Comparison of ENCODE assay signal across 7 mouse cellular contexts in the genomic region with DNA sequence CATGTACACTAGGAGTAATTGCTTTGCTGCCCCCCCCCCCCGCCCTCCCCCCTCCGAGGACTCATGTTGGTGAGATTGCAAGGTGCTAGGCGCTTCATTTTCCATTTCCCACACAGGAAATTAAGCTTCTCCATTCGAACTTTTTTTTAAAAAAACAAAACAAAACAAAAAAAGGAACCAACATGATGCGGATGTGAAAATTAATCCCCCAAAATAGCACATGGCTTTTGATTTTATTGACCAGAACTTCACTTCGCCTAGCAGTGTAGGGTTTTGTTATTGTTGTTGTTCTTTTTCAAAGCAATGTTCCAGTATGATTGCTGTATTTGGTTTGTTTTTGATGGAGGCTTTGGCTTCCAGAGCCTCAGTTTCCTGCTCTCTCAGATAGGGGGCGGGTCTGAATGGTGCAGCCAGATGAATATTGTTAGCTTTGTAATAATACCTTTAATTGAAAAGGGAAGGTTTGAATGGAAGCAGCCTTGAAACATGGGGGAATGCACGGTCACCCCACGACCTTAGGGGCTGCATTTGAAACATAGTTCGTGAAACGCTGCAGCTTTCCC. TPM values are rescaled to one million over a fixed set of nuclear protein-coding genes. Genes with fewer than 3 reads are reported as not detected.
DNase-seq lines count a peak whose midpoint lies in the region; ATAC-seq and TF ChIP-seq lines count a peak whose summit lies in the region.

No protein-coding gene starts in this region.

- no peaks in the 10 kb centered on the region for H3K9me3 ChIP-seq in forebrain, embryonic 12.5 days
- no peaks in the 10 kb centered on the region for H3K9me3 ChIP-seq in liver, embryonic 14.5 days (ENCODE audit: control insufficient read depth, low read length)

- DNase-seq in thymus, postnatal 0 days (ENCODE audit: low spot score): peak; percentile 15
- no peak for DNase-seq in thymus, adult 18-20 months
- DNase-seq in liver, embryonic 14.5 days (ENCODE audit: low read depth in 3 of 3, low spot score in 3 of 3): no peak
- DNase-seq in thymus, postnatal 4 days: peak; percentile 14
- no peak for DNase-seq in layer of hippocampus, adult 9-11 months
- no peak for DNase-seq in adrenal gland, postnatal 14 days

- 0 out of 2 replicates have a peak, but pooled peaks have one; percentile 6 for TF ChIP-seq CTCF in liver, embryonic 14.5 days (IDR thresholded peaks at IDR 0.05; ENCODE audit: low read depth)

- H3K9ac ChIP-seq in forebrain, embryonic 12.5 days: peak overlapping the region; percentile 80
- H3K9ac ChIP-seq in liver, embryonic 14.5 days (replicated peaks): peak overlapping the region; percentile 87

- peak overlapping the region; percentile 80 for H3K4me3 ChIP-seq in forebrain, embryonic 12.5 days (replicated peaks)
- peak overlapping the region; percentile 71 to 72 for H3K4me3 ChIP-seq in liver, embryonic 14.5 days (ENCODE audit: insufficient read depth in 1 of 2, low read depth in 2 of 2, low read length in 2 of 2)

- peak overlapping the region; percentile 86 for H3K4me2 ChIP-seq in forebrain, embryonic 12.5 days
- peak overlapping the region; percentile 98 for H3K4me2 ChIP-seq in liver, embryonic 14.5 days (ENCODE audit: low read depth)

- peaks cover 41% of the 10 kb centered on the region for H3K4me1 ChIP-seq in forebrain, embryonic 12.5 days
- peaks cover 3 to 11% of the 10 kb centered on the region in 2 experiments for H3K4me1 ChIP-seq in liver, embryonic 14.5 days (replicated peaks; ENCODE audit: control insufficient read depth in 2 of 2, insufficient read depth in 2 of 2, low read length in 1 of 2)

- WGBS in forebrain, embryonic 12.5 days: 6% methylated on average over 11 of the region's 11 CpGs
- WGBS in liver, embryonic 14.5 days (ENCODE audit: insufficient replicate concordance): 10% methylated on average over 11 of the region's 11 CpGs

- peak overlapping the region; percentile 90 for H3K27ac ChIP-seq in forebrain, embryonic 12.5 days
- H3K27ac ChIP-seq in liver, embryonic 14.5 days: no peak overlapping the region; the same call in 1 of the 2 replicates

- H3K27me3 ChIP-seq in forebrain, embryonic 12.5 days: no peaks in the 10 kb centered on the region
- H3K27me3 ChIP-seq in liver, embryonic 14.5 days (ENCODE audit: control insufficient read depth, insufficient read depth, low read length): no peaks in the 10 kb centered on the region

- no peak for ATAC-seq in forebrain, embryonic 12.5 days (ENCODE audit: low FRiP score)
- ATAC-seq in liver, embryonic 14.5 days (ENCODE audit: insufficient read depth): no peak

- TF ChIP-seq EP300 in liver, embryonic 14.5 days (IDR thresholded peaks at IDR 0.05; ENCODE audit: low read depth): no peak

- H3K36me3 ChIP-seq in forebrain, embryonic 12.5 days (replicated peaks): no peaks in the 10 kb centered on the region
- no peaks in the 10 kb centered on the region for H3K36me3 ChIP-seq in liver, embryonic 14.5 days (replicated peaks; ENCODE audit: control insufficient read depth, insufficient read depth, low read depth)

RNA-seq across cellular contexts. Expression of a gene that starts 1.7 kb away (rescaled TPM):
- 9.8 and 12.3 TPM in 2 replicates for polyA plus RNA-seq in thymus, postnatal 0 days (2015; fragmentation: Nextera tagmentation; extraction: Ambion mirVana)
- 15.1 and 15.3 TPM in 2 replicates for polyA plus RNA-seq in forebrain, embryonic 12.5 days (2016; fragmentation: Nextera tagmentation; extraction: Ambion mirVana)
- polyA plus RNA-seq in liver, embryonic 14.5 days (2012; rRNA removed): 8.0 and 10.9 TPM in 2 replicates
- 2.1 and 2.4 TPM in 2 replicates for polyA plus RNA-seq in liver, embryonic 14.5 days (2014; fragmentation: Nextera tagmentation; extraction: Ambion mirVana)
- 33.8 and 37.5 TPM in 2 replicates for total RNA-seq in adrenal gland, postnatal 14 days (2021)

RNA-seq across cellular contexts. Expression of a gene that starts 32.3 kb away (rescaled TPM):
- polyA plus RNA-seq in thymus, postnatal 0 days (2015; fragmentation: Nextera tagmentation; extraction: Ambion mirVana): 55.9 and 56.2 TPM in 2 replicates
- 26.4 and 26.7 TPM in 2 replicates for polyA plus RNA-seq in forebrain, embryonic 12.5 days (2016; fragmentation: Nextera tagmentation; extraction: Ambion mirVana)
- 26.6 and 29.3 TPM in 2 replicates for polyA plus RNA-seq in liver, embryonic 14.5 days (2012; rRNA removed)
- polyA plus RNA-seq in liver, embryonic 14.5 days (2014; fragmentation: Nextera tagmentation; extraction: Ambion mirVana): 21.9 and 24.3 TPM in 2 replicates
- total RNA-seq in adrenal gland, postnatal 14 days (2021): 65.4 and 71.0 TPM in 2 replicates

Comparison
In these comparisons a context has a peak if more than half of its experiments do, and no peak if none do; other contexts are left out.
1. DNase-seq: peak in thymus, postnatal 0 days (single experiment) and thymus, postnatal 4 days (single experiment); none in thymus, adult 18-20 months (0 of 2), liver, embryonic 14.5 days (0 of 3), layer of hippocampus, adult 9-11 months (single experiment) and adrenal gland, postnatal 14 days (single experiment).